Mouse (Mus musculus) right cerebral cortex, postnatal 4 days (tissue): ENCODE data around the gene Gm853.
A peak's percentile ranks its signal among the peaks of the same experiment; 100 is the strongest.
"Not testable (repeated sequence)": the region's sequence is repeated elsewhere in the genome, so short reads cannot be mapped to it uniquely, and the experiment has no call there.

Source experiments
- DNase-seq: peaks from one replicate; pipeline ENCODE4 v3.0.0-alpha.2; 2022

Gene Gm853

DNA sequence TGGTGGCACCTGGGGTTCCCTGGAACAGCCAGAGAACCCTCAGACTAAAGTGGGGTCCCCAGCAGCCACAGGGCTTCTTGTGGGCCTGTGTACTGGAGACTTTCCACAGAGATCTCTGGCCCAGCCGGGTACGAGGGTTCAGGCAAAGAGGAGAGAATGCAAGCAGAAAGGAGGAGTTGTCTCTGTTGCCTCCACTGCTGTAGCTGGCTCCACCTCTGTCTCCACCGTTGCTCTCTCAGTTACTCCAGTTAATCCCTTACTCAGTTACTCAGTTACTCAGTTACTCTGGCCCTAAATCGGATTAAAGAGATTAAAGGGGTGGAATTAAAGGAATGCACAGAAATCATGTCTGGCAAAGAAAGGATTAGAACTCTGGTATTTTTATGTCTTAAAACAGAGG is at the start of gene Gm853:
Gm853 (minus strand) TSS at position 223 of the 400 bp plus-strand sequence.
- DNase-seq, result no peak

DNA sequence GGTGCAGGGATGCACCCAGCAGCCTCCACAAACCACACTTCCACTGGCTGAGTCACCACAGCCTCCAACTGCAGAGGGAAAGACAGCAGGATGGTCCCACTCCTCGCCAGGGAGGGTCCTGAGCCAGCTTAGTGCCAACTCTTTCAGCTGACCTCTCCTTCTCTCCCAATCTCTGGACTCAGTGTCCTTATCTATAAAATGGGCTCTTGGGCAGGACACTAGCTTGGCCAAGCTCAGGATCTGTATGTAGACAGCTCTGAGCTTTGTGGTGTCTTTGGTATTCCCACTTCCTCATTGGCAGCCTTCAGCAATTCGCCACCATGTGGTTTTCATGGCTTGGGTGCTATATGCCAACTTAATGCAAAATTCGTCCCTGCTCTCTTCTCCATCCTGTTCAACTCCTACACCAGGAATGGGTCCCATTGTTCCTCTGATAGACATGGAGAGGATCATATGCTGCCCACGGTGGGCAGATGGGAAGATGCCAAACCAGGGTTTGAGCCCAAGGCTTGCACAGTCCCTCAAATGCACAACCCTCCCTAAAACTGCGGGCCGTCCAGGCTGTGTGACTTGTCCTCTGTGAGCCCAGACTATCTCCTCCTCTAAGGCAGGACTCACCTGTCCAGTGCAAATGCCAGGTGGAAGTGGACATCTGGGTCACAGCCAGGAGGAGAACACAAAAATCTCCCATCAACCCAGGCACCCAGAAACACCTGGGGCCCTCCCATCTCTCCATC is 48.6 kb upstream of the Gm853 start:
- no peak for DNase-seq

DNA sequence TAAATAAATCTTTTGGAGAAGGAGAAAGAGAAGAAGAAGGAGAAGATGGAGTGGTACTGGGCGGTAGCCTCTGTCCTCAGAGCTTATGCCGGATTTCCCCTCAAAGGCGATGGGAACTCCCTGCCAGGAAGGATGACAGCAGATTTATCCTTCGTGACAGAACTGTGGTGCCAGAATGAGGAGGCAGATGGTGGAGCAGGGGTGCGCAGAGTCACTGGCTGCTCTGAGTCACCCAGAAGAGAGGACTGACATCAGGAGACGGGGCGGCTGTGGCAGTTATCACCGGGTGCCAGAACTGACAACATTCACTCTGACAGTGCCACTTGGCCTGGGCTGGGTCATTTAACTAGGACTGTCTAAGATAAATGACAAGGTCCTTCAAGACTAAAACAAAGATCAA is 47.9 kb upstream of the Gm853 start:
- no peak for DNase-seq

GRCm38 (mm10) chr4:130268736-130269135 is 46.5 kb upstream of the Gm853 start:
- DNase-seq, result no peak

DNA sequence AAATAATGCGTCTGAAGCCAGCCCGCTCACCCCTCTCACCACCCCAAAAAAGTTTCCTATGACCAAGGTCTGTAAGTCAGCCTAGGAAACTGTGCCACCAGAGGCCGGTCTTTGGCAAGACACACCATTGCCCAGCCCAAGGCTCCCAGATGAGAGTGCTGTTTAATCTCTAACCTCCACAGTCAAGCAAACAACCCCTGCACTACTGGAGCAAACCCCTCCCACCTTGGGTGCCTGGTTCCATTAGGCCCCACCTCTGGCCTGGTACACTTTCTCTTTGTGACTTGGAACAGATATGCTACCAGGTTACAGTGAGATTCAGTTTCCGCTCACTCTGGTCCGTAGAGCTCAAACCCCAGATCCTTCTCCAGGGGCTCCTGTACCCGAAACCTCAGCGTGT is 44.9 kb upstream of the Gm853 start:
- no peak for DNase-seq

DNA sequence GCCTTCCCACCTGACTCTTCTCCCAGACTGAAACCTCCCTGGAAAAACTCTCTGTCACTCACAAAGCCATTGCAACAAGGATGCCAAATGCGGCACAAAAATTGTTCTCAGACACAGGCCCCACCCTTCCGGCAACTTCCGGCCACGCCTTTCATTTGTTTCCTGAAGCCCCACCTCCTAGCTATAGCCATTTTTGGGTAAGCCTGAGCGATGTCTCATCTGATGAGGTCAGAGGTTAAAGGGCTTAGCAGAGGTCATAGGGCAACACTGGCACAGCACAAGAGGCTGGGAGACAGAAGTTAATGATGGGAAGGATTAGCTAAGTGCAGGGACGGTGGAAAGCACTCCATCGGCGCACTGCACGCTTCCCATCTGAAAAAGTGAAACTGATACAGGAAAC is 44.4 kb upstream of the Gm853 start:
- DNase-seq, result no peak

GRCm38 (mm10) chr4:130264698-130265349 is 42.6 kb upstream of the Gm853 start:
- DNase-seq, result peak; percentile 77

DNA sequence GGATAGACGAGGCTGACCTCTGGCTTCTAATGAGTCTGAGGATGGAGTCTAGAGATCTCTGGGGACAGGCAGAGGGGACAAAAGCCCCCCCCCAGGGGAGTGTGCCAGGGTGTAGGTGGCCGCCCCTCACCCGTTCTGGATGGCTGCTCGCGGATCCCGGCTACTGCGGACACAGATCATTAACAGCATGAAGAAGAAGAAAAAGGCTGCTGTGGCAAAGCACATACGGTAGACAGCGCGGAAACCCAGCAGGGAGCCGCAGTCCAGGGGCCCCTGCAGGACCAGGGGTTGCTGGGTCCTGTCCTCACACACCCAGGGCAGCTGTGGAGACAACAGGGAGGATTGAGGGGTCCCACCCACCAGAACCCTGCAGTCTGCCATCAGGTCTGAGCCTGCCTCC is 41.9 kb upstream of the Gm853 start:
- no peak for DNase-seq

- no peak for DNase-seq
These were observed 38.2 kb upstream of the Gm853 start for GRCm38 (mm10) chr4:130260406-130260805.

- no peak for DNase-seq
These were observed 30.4 kb upstream of the Gm853 start for GRCm38 (mm10) chr4:130252441-130253157.

GRCm38 (mm10) chr4:130251763-130252162 is 29.6 kb upstream of the Gm853 start:
- DNase-seq, result no peak

DNA sequence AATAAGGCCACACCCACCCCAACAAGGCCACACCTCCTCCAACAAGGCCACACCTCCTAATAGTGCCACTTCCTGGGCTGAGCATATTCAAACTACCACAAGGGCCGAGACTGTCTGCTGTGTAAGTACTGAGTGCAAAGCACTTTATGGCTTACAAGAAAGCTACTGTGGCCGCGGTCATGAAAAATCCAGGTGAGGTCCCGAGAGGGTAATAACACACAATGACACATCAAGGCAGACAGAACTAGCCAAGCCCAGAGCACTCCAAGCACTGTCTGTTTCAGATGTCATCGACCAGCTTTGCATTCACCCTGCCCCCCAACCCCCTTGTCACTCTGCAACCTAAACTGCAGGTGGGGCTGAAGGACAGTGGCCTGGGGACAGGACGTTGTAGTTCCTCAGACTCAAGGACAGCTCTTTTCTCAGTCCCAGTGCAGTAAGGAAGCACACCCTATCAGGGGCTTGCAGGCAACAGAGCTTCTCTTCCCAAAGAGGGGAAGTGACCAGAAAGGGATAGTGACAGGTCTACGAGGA is 29.0 kb upstream of the Gm853 start:
- no peak for DNase-seq

GRCm38 (mm10) chr4:130248636-130249035 is 26.4 kb upstream of the Gm853 start:
- DNase-seq, result no peak

DNA sequence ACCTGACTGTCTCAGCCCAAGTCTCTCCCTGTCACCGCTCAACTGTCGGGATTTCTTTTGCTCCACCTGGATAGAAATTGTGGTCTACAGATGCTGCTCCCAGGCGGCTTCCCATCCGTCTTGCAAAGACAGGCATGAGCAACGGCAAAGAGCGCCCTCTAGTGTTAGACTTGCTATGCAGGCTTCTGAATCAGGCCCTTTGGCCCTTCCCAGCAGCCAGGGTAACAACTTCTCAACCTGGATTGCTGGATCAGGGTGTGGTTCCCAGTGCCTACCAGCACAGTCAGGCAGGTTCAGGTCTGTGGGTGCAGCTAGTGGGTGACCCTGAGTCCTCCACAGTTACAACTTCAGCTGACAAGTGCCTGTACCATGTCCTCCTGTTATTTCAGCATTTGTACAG is 23.9 kb upstream of the Gm853 start:
- peak; percentile 68 for DNase-seq

- no peak for DNase-seq
These were observed 22.5 kb upstream of the Gm853 start for GRCm38 (mm10) chr4:130244749-130245148.

GRCm38 (mm10) chr4:130243621-130244020 is 21.4 kb upstream of the Gm853 start:
- DNase-seq, result not testable (repeated sequence)

DNA sequence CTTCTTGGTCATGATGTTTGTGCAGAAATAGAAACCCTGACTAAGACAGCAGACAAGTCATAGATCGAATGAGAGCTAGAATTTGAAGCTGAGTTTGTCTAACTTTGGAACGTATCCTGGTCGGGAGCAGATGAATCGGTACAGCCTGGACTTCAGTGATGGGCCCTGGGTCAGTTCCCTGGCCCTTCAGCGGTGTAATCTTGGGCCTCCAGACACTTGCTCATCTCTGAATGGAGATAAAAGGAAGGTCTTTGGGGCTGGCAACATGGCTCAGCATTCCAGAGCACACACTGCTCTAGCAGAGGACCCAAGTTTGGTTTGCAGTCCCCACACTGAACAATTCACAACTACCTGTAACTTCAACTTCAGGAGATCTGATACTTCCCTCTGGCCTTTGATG is 20.8 kb upstream of the Gm853 start:
- DNase-seq, result no peak

- no peak for DNase-seq
These were observed 18.5 kb upstream of the Gm853 start for GRCm38 (mm10) chr4:130240695-130241094.

- no peak for DNase-seq
These were observed 15.4 kb upstream of the Gm853 start for GRCm38 (mm10) chr4:130237607-130238006.

DNA sequence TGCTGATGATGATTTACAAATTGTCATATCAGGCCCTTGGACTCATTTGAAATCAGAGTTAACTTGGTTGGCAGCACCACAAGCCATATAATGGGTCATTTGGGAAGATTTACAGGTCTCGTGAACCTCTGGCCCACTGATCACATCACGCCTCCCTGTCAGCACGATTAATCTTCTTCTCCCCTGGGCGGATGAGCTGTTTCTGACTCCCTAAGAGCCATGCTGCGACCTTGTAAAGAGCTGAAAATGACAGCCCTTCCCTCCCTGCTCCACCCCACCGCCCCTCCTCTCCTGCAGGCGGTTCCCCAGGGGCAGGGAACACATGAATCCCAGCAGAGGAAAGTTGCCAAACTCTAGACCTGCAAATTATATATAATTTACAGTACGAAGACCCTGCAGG is 14.2 kb upstream of the Gm853 start:
- no peak for DNase-seq

DNA sequence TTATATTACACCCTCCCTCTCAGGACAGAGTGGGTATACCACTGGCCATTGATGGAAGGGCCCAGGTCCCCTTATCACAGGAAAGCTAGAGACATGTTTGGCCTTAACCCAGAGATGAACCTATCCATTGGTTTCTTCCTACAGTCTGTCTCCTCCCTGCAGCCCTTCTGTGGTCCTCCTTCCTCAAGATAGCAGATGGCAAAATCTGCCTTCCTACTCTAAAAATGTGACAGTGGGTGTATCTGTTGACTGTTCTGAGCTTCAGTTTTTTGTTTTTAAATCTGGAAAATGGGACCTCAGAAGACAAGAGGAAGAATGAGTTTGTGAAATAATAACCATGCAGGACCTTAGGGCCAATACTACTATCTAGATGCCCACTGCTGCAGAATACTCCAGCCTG is 1.9 kb upstream of the Gm853 start:
- no peak for DNase-seq

- no peak for DNase-seq
These were observed 2.0 kb downstream of the Gm853 start for GRCm38 (mm10) chr4:130220176-130220575.

GRCm38 (mm10) chr4:130215392-130215791 is 6.8 kb downstream of the Gm853 start:
- no peak for DNase-seq

DNA sequence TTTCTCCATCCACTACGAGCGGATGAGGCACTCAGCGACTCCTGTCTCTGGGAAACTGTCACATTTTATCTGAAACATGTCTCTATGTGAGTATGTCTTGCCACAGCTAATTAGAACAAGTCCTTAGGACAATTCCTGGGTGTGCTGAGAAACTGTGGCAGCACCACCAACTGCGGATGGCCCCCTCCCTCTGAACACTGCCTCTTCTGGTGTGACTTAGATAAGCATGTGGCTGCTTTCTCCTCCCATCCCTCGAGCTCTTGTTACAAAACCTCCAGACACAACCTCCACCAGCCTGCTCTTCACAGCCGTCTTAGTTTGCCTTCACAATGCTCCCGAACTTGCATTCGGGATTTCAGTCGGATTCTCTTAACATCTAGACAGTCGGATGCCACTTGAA is 8.3 kb downstream of the Gm853 start:
- no peak for DNase-seq
